In the genomic region with DNA sequence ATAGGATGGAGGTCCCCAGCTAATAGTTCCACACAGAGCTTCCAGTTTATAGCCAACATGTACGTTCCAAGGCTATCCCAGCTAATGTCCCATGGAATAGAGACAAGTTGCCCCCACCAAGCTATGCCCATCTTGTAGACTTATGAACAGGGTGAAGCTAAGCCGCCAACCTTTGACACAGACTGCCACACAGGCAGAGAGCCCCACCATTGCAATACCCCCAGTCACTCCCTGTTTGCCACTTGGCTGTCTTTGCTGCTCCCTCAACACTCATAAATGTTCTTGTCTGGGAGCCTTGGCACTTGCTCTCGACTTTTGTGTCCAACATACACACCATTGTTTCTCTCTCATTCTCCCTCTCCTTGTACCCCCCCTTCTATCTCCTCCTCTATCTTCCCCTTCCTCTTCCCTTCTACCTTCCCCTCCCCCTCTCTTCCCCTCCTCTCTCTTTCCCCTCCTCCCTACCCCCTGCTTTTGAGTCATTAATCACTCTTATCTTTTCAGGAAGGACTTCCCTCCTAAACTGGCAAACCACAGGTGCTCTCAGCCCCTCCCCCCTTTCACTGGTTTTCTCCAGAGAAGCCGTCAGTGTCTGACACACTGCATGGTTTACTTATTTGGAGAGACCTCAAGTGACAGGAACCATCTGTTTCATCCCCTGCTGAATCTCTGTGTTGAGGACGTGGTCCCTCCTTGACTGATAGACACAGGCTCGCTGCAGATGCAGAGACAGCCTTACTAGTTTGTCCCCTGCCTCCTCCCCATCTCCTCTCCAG, we compare ENCODE assay signal across 10 mouse cellular contexts.
DNase-seq lines count a peak whose midpoint lies in the region; ATAC-seq lines count a peak whose summit lies in the region.
"Had no signal": no experiment of that assay in that cellular context is flagged by ENCODE, and none has a peak within 500 bp of the region (broad histone marks: within the 10 kb centered on the region; RNA-seq: fewer than 3 reads in every experiment).

No protein-coding gene starts in this region.

- no peak for DNase-seq in heart, adult 8-10 months (ENCODE audit: low spot score)
- DNase-seq in urinary bladder, postnatal 14 days (ENCODE audit: low spot score) = peak; percentile 18
- DNase-seq in urinary bladder, adult 2 months (ENCODE audit: low spot score) = no peak
- DNase-seq in liver, embryonic 13.5 days = peak; percentile 18
- DNase-seq in layer of hippocampus, adult 9-11 months = no peak
- DNase-seq in cerebellum, adult 11-12 months = no peak
- DNase-seq in gastrocnemius, adult 8-10 months (ENCODE audit: low spot score in 2 of 2) = no peak
- DNase-seq: layer of hippocampus, postnatal 36 days had no signal

- 0 out of 2 replicates have a peak overlapping the region, but pooled peaks have one; percentile 5 for H3K27ac ChIP-seq in heart, embryonic 12.5 days (ENCODE audit: poor library complexity, severe bottlenecking)
- H3K27ac ChIP-seq in liver, embryonic 13.5 days = peak overlapping the region; percentile 16; the same call in 1 of the 2 replicates

- H3K36me3 ChIP-seq in heart, embryonic 12.5 days = no peaks in the 10 kb centered on the region
- no peaks in the 10 kb centered on the region for H3K36me3 ChIP-seq in liver, embryonic 13.5 days

- no peak overlapping the region for H3K9ac ChIP-seq in heart, embryonic 12.5 days
- H3K9ac ChIP-seq in liver, embryonic 13.5 days = no peak overlapping the region

- no peaks in the 10 kb centered on the region for H3K9me3 ChIP-seq in heart, embryonic 12.5 days (replicated peaks)
- no peaks in the 10 kb centered on the region for H3K9me3 ChIP-seq in liver, embryonic 13.5 days (replicated peaks)

- H3K27me3 ChIP-seq in heart, embryonic 12.5 days (replicated peaks) = 0 out of 2 replicates have a peak, but pooled peaks cover 2% of the 10 kb centered on the region
- H3K27me3 ChIP-seq in liver, embryonic 13.5 days = peaks cover 11% of the 10 kb centered on the region

- peak; percentile 31; the same call in 1 of the 2 replicates for ATAC-seq in heart, embryonic 12.5 days (ENCODE audit: insufficient number of reproducible peaks, low FRiP score)
- no peak for ATAC-seq in liver, embryonic 13.5 days (ENCODE audit: low read depth)

- H3K4me2 ChIP-seq in heart, embryonic 12.5 days = no peak overlapping the region
- H3K4me2 ChIP-seq in liver, embryonic 13.5 days = no peak overlapping the region

- H3K4me1 ChIP-seq in heart, embryonic 12.5 days (replicated peaks) = peaks cover 27% of the 10 kb centered on the region
- H3K4me1 ChIP-seq in liver, embryonic 13.5 days (replicated peaks) = peaks cover 56% of the 10 kb centered on the region

- no peak overlapping the region for H3K4me3 ChIP-seq in heart, embryonic 12.5 days
- H3K4me3 ChIP-seq in liver, embryonic 13.5 days (replicated peaks) = no peak overlapping the region
- H3K4me3 ChIP-seq: myocyte had no signal

- WGBS in heart, embryonic 12.5 days = 36% methylated on average over 6 of the region's 6 CpGs
- 22% methylated on average over 6 of the region's 6 CpGs for WGBS in liver, embryonic 13.5 days (ENCODE audit: insufficient replicate concordance)

Comparison
In these comparisons a context has a peak if more than half of its experiments do, and no peak if none do; other contexts are left out.
1. DNase-seq: peak in urinary bladder, postnatal 14 days (single experiment) and liver, embryonic 13.5 days (single experiment); none in heart, adult 8-10 months (single experiment), urinary bladder, adult 2 months (single experiment), layer of hippocampus, adult 9-11 months (single experiment), cerebellum, adult 11-12 months (single experiment) and gastrocnemius, adult 8-10 months (0 of 2).